Mouse (Mus musculus) gastrocnemius, postnatal 36 days (tissue): ENCODE data around the gene Ramp1. TPM values are rescaled to one million over a fixed set of nuclear protein-coding genes. Genes with fewer than 3 reads are reported as not detected.
A peak's percentile ranks its signal among the peaks of the same experiment; 100 is the strongest.

Experiments used
- DNase-seq, 2 experiments: peaks; one replicate each; pipeline ENCODE4 v3.0.0; 2022
- intact Hi-C: fragments of 180-260 bp; cut with DNase I; formaldehyde crosslinking; loops from one replicate; pipeline ENCODE4 v1.15.1; 2025
- long read RNA-seq, 2 experiments: library from polyadenylated mRNA; stranded (forward); transcript quantifications; one replicate each; pipeline ENCODE4 v2.0.0; 2021
- total RNA-seq, 2 experiments: library from RNA; stranded (reverse); gene quantifications; 2 replicates each; pipeline ENCODE4 v1.2.3; 2021

Gene Ramp1
- total RNA-seq = 10 to 100 TPM; 21.1 to 23.7 TPM
- long read RNA-seq, experiment 1, transcript Ramp1-201 (3 exons, 2,325 nt) = major isoform, 88 of 98 reads
- long read RNA-seq, experiment 1, partial matches to known transcripts = 9 of 98 reads
- long read RNA-seq, experiment 1, other reads (novel, unspliced or antisense) = 1 of 98 reads
- long read RNA-seq, experiment 2, transcript Ramp1-201 (3 exons, 2,325 nt) = major isoform, 113 of 131 reads
- long read RNA-seq, experiment 2, partial matches to known transcripts = 15 of 131 reads
- long read RNA-seq, experiment 2, other reads (novel, unspliced or antisense) = 3 of 131 reads

- intact Hi-C loops = loop anchor here (1.0 to 2.0 kb wide), 2 partner anchors 32 to 59 kb away; no protein-coding TSS in a partner anchor
- peak; percentile 47 to 49 for DNase-seq
These were observed at the start of gene Ramp1 for GRCm38 (mm10) chr1:91179533-91180173. Ramp1 (plus strand) TSS chr1:91179822.

GRCm38 (mm10) chr1:91137036-91137435 is 42.6 kb upstream of the Ramp1 start:
- intact Hi-C loops = no loop called here
- DNase-seq = no peak

- intact Hi-C loops = no loop called here
- no peak for DNase-seq
These were observed 34.8 kb upstream of the Ramp1 start, which contains the start of gene Rbm44 for GRCm38 (mm10) chr1:91144813-91145212. Rbm44 (plus strand) TSS chr1:91145089.

GRCm38 (mm10) chr1:91151509-91151908 is 28.1 kb upstream of the Ramp1 start:
- DNase-seq = no peak
- intact Hi-C loops = no loop called here

DNA sequence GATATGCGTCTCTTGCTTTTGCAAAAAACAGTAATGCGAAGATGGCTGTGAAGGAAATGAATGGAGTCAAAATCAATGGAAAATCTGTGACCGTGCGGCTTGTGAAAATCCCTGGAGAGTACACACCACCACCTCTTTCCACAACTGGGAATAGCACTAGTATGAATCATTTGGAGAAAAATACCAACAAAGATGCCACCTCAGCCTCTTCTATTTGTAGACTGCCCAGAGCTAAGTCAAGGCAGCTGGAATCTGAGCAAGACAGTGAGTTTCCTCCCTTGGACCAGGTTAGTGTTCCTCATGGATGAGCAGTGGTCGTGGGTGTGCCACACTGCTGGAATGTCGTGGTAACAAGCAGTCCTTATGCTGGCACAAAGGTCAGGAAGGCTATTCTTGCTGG is 12.8 kb upstream of the Ramp1 start:
- DNase-seq = no peak
- intact Hi-C loops = no loop called here

GRCm38 (mm10) chr1:91169157-91169556 is 10.5 kb upstream of the Ramp1 start:
- no peak for DNase-seq
- intact Hi-C loops = no loop called here

DNA sequence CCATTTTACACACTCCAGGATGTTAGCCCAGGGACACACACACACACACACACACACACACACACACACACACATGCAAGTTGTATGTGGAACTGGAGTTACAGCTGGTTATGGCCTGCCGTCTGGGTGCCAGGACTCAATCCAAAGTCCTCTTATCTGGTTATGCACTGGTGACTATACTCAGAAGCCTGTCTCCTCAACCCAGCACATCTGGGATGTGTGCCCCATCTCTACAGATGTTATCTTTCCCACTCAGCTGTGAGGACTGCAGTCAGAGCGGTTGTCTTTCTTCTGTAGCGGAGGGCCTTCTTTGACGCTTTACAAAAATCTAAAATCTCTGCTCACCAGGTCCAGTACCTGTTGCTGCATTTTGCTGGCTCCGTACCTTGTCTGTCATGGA is 4.8 kb upstream of the Ramp1 start:
- intact Hi-C loops = no loop called here
- no peak for DNase-seq

GRCm38 (mm10) chr1:91176026-91176425 is 3.6 kb upstream of the Ramp1 start:
- no peak for DNase-seq
- intact Hi-C loops = no loop called here

GRCm38 (mm10) chr1:91176871-91177270 is 2.8 kb upstream of the Ramp1 start:
- no peak for DNase-seq
- intact Hi-C loops = no loop called here

- peak; percentile 62 to 69 for DNase-seq
- intact Hi-C loops = loop anchor here (1.0 to 2.0 kb wide), 2 partner anchors 32 to 60 kb away; no protein-coding TSS in a partner anchor
These were observed 536 bp upstream of the Ramp1 start for GRCm38 (mm10) chr1:91179086-91179485.

- no peak for DNase-seq
- intact Hi-C loops = no loop called here
These were observed 548 bp downstream of the Ramp1 start for GRCm38 (mm10) chr1:91180174-91180565.

- no peak for DNase-seq
- intact Hi-C loops = no loop called here
These were observed 1.1 kb downstream of the Ramp1 start for GRCm38 (mm10) chr1:91180723-91181122.

- no peak for DNase-seq
- intact Hi-C loops = no loop called here
These were observed 1.6 kb downstream of the Ramp1 start for GRCm38 (mm10) chr1:91181261-91181660.

DNA sequence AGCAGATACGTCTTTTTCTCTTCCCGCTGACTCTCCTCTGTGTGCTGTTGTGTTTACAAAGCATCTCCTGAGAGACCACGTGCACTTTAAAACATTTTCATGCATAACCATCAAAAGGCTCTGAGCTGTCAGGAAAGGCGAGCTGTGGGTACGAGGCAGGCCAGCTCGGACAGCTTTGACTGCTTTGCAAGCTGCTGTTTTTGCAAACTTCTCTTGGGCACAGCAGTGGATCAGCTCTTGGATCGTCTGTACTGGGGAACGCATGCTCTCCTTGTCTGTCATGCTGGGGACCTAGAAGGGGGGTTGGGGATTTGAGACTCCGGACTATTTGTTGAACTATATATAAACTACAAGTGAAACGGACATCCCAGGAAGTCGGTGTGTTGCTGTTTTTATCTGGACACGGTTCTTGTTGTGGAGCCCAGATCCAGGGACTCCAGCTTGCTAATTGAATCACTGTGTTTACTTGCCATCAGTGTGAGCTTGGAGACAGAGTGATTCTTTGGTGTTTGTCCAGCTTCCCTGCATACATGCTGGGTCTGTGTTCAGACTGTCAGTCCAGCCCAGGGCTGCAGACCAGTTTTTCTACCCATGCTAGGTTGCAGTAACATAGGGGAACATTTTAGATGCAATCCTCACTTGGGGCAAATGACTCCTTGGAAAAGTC is 2.3 kb downstream of the Ramp1 start:
- intact Hi-C loops = no loop called here
- no peak for DNase-seq

- intact Hi-C loops = no loop called here
- no peak for DNase-seq
These were observed 3.7 kb downstream of the Ramp1 start for GRCm38 (mm10) chr1:91183305-91183704.

DNA sequence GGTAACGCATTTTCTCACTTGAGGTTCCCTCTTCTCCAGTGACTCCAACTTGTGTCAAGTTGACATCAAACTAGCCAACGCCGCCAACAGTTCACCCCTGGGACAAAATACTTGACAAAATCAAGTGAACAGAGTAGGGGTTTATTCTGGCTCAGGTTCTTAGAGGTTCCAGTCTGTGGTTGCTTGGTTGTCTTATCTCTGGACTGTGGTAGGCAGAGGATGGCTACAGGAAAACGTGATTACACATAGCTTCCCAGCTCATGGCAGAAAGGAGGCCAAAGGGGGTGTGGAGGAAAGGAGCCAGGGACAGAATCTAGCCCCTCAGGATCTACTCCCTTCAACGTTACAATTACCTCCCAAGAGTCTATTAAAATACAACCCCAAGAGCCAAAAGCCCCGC is 7.1 kb downstream of the Ramp1 start:
- intact Hi-C loops = no loop called here
- no peak for DNase-seq

DNA sequence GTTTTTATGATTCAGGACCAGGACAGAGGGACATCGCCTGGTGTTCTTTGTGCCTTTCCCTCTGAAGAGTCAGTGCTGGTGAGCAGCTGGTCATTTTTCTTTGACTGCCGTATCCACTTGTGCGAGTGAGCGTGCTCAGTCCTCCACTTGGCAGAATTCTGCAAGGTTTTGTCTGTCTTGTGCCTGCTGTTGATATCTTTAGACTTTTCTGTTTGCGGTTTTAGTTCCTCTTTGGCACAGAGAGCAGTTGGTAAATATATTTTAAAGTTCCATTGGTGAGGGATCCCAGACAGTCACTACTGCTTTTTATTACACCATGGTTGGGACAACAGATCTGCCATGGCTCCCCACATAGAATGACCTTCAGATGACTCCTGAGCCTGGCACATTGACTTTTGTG is 7.7 kb downstream of the Ramp1 start:
- intact Hi-C loops = no loop called here
- DNase-seq = no peak

DNA sequence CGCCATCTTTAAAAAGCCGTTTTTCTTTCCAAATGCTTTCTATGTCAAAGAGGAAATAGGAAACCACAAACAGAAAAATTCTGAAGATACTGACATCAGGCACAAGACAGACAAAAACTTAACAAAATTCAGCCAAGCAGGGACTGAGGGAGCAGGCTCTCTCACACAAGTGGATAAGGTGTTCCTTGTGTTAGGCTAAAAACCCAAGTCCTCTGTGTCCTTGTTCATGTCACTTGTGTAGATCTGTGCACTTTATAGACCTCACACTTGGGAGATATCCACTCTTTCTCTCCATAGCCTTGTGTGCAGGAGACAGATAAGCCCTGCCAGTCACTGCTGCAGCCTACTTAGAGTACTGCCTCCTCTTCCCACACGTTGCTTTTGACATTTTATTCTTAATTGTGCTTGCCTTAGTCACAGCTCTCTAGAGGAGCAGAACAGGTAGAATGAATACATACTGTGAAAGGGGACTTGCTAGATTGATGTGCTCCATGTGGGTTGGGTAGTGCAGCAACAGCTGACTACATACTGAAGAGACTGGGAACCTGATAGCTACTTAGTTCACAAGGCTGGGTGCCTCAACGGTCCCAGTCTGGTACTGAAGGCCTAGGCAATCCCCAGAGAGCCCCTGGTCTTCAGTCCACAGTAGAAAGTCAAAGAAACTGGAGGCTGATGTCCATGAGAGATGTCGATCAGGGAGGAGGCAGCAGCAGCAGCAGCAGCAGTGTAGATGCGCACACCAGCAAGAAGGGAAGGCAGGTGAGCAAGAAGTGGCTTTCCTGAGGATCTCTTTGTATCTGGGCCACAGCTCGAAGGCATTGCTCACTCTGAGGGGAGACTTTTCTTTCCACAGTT is 8.4 kb downstream of the Ramp1 start:
- DNase-seq = no peak
- intact Hi-C loops = no loop called here

- intact Hi-C loops = no loop called here
- no peak for DNase-seq
These were observed 9.3 kb downstream of the Ramp1 start for GRCm38 (mm10) chr1:91188851-91189460.

GRCm38 (mm10) chr1:91192184-91192583 is 12.6 kb downstream of the Ramp1 start:
- intact Hi-C loops = no loop called here
- no peak for DNase-seq
